Mouse (Mus musculus): ENCODE results near the gene Tubb4b.
A peak's percentile ranks its signal among the peaks of the same experiment; 100 is the strongest.
"Not testable (repeated sequence)": the region's sequence is repeated elsewhere in the genome, so short reads cannot be mapped to it uniquely, and the experiment has no call there.

Gene Tubb4b

GRCm38 (mm10) chr2:25224492-25224765, at the start of gene Tubb4b:
Gene Tubb4b, minus strand, starts transcription at chr2:25224702.
- DNase-seq (ENCODE audit: low read depth, low spot score) = no peak

- no peak for DNase-seq (ENCODE audit: low read depth, low spot score)
These were observed 48.5 kb upstream of the Tubb4b start for GRCm38 (mm10) chr2:25273010-25273409.

- DNase-seq (ENCODE audit: low read depth, low spot score) = no peak
These were observed 48.0 kb upstream of the Tubb4b start for GRCm38 (mm10) chr2:25272515-25272914.

GRCm38 (mm10) chr2:25271827-25272511, 47.5 kb upstream of the Tubb4b start, which contains the start of the genes Ssna1 and Anapc2:
Gene Ssna1, minus strand, starts transcription at chr2:25272438.
Gene Anapc2, plus strand, starts transcription at chr2:25272478.
- DNase-seq (ENCODE audit: low read depth, low spot score) = peak; percentile 99

- DNase-seq (ENCODE audit: low read depth, low spot score) = no peak
These were observed 43.3 kb upstream of the Tubb4b start for GRCm38 (mm10) chr2:25267746-25268309.

- peak; percentile 91 for DNase-seq (ENCODE audit: low read depth, low spot score)
These were observed 42.7 kb upstream of the Tubb4b start for GRCm38 (mm10) chr2:25267241-25267640.

- peak; percentile 93 for DNase-seq (ENCODE audit: low read depth, low spot score)
These were observed 42.2 kb upstream of the Tubb4b start for GRCm38 (mm10) chr2:25266720-25267119.

- peak; percentile 99 for DNase-seq (ENCODE audit: low read depth, low spot score)
These were observed 41.6 kb upstream of the Tubb4b start for GRCm38 (mm10) chr2:25265897-25266656.

- DNase-seq (ENCODE audit: low read depth, low spot score) = peak; percentile 98
These were observed 40.3 kb upstream of the Tubb4b start for GRCm38 (mm10) chr2:25264851-25265250.

- DNase-seq (ENCODE audit: low read depth, low spot score) = no peak
These were observed 39.8 kb upstream of the Tubb4b start for GRCm38 (mm10) chr2:25264286-25264660.

GRCm38 (mm10) chr2:25263623-25264285, 39.3 kb upstream of the Tubb4b start:
- no peak for DNase-seq (ENCODE audit: low read depth, low spot score)

- DNase-seq (ENCODE audit: low read depth, low spot score) = peak; percentile 77
These were observed 38.5 kb upstream of the Tubb4b start for GRCm38 (mm10) chr2:25262795-25263622.

- DNase-seq (ENCODE audit: low read depth, low spot score) = peak; percentile 100
These were observed 37.8 kb upstream of the Tubb4b start, which contains the start of gene Tprn for GRCm38 (mm10) chr2:25262291-25262767. Gene Tprn, plus strand, starts transcription at chr2:25262618.

- DNase-seq (ENCODE audit: low read depth, low spot score) = peak; percentile 73
These were observed 37.4 kb upstream of the Tubb4b start for GRCm38 (mm10) chr2:25261870-25262269.

- DNase-seq (ENCODE audit: low read depth, low spot score) = no peak
These were observed 34.4 kb upstream of the Tubb4b start for GRCm38 (mm10) chr2:25258887-25259286.

GRCm38 (mm10) chr2:25257250-25257649, 32.7 kb upstream of the Tubb4b start:
- not testable (repeated sequence) for DNase-seq (ENCODE audit: low read depth, low spot score)

GRCm38 (mm10) chr2:25256443-25257109, 32.1 kb upstream of the Tubb4b start:
- peak; percentile 48 for DNase-seq (ENCODE audit: low read depth, low spot score)

- DNase-seq (ENCODE audit: low read depth, low spot score) = peak; percentile 94
These were observed 30.8 kb upstream of the Tubb4b start, which contains the start of gene Tmem203 for GRCm38 (mm10) chr2:25255284-25255779. Gene Tmem203, plus strand, starts transcription at chr2:25255439.

GRCm38 (mm10) chr2:25252331-25252730, 27.8 kb upstream of the Tubb4b start:
- DNase-seq (ENCODE audit: low read depth, low spot score) = no peak
